Mouse (Mus musculus): ENCODE data around the gene Piwil1.
"Not testable (repeated sequence)": the region's sequence is repeated elsewhere in the genome, so short reads cannot be mapped to it uniquely, and the experiment has no call there.

The Piwil1 gene

GRCm38 (mm10) chr5:128711847-128712246 is 9.5 kb downstream of the Piwil1 start:
- DNase-seq = peak in 1 of 2 experiments; percentile 7

- DNase-seq = no peak
These were observed 12.8 kb downstream of the Piwil1 start for GRCm38 (mm10) chr5:128715171-128715570.

GRCm38 (mm10) chr5:128720461-128720860 is 18.1 kb downstream of the Piwil1 start:
- not testable (repeated sequence) for DNase-seq

GRCm38 (mm10) chr5:128729341-128729740 is 27.0 kb downstream of the Piwil1 start:
- no peak for DNase-seq

GRCm38 (mm10) chr5:128730634-128731033 is 28.3 kb downstream of the Piwil1 start:
- peak in 1 of 2 experiments; percentile 51 for DNase-seq

GRCm38 (mm10) chr5:128732416-128733014 is 30.2 kb downstream of the Piwil1 start:
- DNase-seq = no peak

- DNase-seq = peak; percentile 46 to 61
These were observed 31.6 kb downstream of the Piwil1 start for GRCm38 (mm10) chr5:128733955-128734354.

GRCm38 (mm10) chr5:128735921-128736320 is 33.6 kb downstream of the Piwil1 start:
- no peak for DNase-seq

GRCm38 (mm10) chr5:128739168-128739837 is 37.0 kb downstream of the Piwil1 start:
- no peak for DNase-seq

- DNase-seq = no peak
These were observed 37.5 kb downstream of the Piwil1 start for GRCm38 (mm10) chr5:128739838-128740171.

- DNase-seq = no peak
These were observed 42.0 kb downstream of the Piwil1 start for GRCm38 (mm10) chr5:128744351-128744750.

- DNase-seq = no peak
These were observed 42.9 kb downstream of the Piwil1 start for GRCm38 (mm10) chr5:128745206-128745605.

GRCm38 (mm10) chr5:128746261-128746660 is 43.9 kb downstream of the Piwil1 start:
- no peak for DNase-seq

GRCm38 (mm10) chr5:128761118-128761517 is 58.8 kb downstream of the Piwil1 start:
- DNase-seq = no peak

GRCm38 (mm10) chr5:128769026-128769631 is 66.8 kb downstream of the Piwil1 start:
- DNase-seq = no peak

GRCm38 (mm10) chr5:128776386-128776785 is 74.1 kb downstream of the Piwil1 start:
- no peak for DNase-seq

GRCm38 (mm10) chr5:128781621-128782020 is 79.3 kb downstream of the Piwil1 start:
- no peak for DNase-seq

GRCm38 (mm10) chr5:128800592-128800991 is 98.3 kb downstream of the Piwil1 start:
- DNase-seq = no peak
